Mouse (Mus musculus) kidney, postnatal 25 days (tissue): ENCODE results near the gene Il31ra.
A peak's percentile ranks its signal among the peaks of the same experiment; 100 is the strongest.

Source experiments
- DNase-seq, 2 experiments: peaks; one replicate each; pipeline ENCODE4 v3.0.0; 2021; ENCODE audit warnings: mixed read lengths in 2 of 2

The Il31ra gene

GRCm38 (mm10) chr13:112556501-112556900 lies 37.7 kb downstream of the Il31ra start:
- DNase-seq: peak in 1 of 2 experiments; percentile 35

- DNase-seq: no peak
Measured at GRCm38 (mm10) chr13:112553304-112553703, 40.9 kb downstream of the Il31ra start.

GRCm38 (mm10) chr13:112551641-112552548 lies 42.3 kb downstream of the Il31ra start:
- DNase-seq: no peak

GRCm38 (mm10) chr13:112541223-112541975 lies 52.8 kb downstream of the Il31ra start:
- no peak for DNase-seq

- DNase-seq: no peak
Measured at GRCm38 (mm10) chr13:112540616-112541015, 53.5 kb downstream of the Il31ra start.

- DNase-seq: no peak
Measured at GRCm38 (mm10) chr13:112537065-112537464, 57.1 kb downstream of the Il31ra start.

- no peak for DNase-seq
Measured at GRCm38 (mm10) chr13:112536611-112537010, 57.5 kb downstream of the Il31ra start.

GRCm38 (mm10) chr13:112533556-112533955 lies 60.6 kb downstream of the Il31ra start:
- peak; percentile 18 to 49 for DNase-seq

- DNase-seq: no peak
Measured at GRCm38 (mm10) chr13:112532235-112532634, 61.9 kb downstream of the Il31ra start.

GRCm38 (mm10) chr13:112529893-112530292 lies 64.3 kb downstream of the Il31ra start:
- peak; percentile 82 to 89 for DNase-seq

- peak; percentile 61 to 74 for DNase-seq
Measured at GRCm38 (mm10) chr13:112527186-112527585, 67.0 kb downstream of the Il31ra start.

- peak in 1 of 2 experiments; percentile 40 for DNase-seq
Measured at GRCm38 (mm10) chr13:112523346-112523970, 70.7 kb downstream of the Il31ra start.

- DNase-seq: no peak
Measured at GRCm38 (mm10) chr13:112522896-112523295, 71.3 kb downstream of the Il31ra start.

GRCm38 (mm10) chr13:112522261-112522660 lies 71.9 kb downstream of the Il31ra start:
- no peak for DNase-seq

- no peak for DNase-seq
Measured at GRCm38 (mm10) chr13:112514546-112514945, 79.6 kb downstream of the Il31ra start.

GRCm38 (mm10) chr13:112512824-112513223 lies 81.3 kb downstream of the Il31ra start:
- DNase-seq: no peak

GRCm38 (mm10) chr13:112511810-112512209 lies 82.3 kb downstream of the Il31ra start:
- DNase-seq: no peak

GRCm38 (mm10) chr13:112511261-112511660 lies 82.9 kb downstream of the Il31ra start:
- DNase-seq: peak; percentile 52 to 59

- no peak for DNase-seq
Measured at GRCm38 (mm10) chr13:112510437-112511212, 83.5 kb downstream of the Il31ra start.

- peak; percentile 57 to 70 for DNase-seq
Measured at GRCm38 (mm10) chr13:112509465-112509864, 84.7 kb downstream of the Il31ra start.

- DNase-seq: no peak
Measured at GRCm38 (mm10) chr13:112508487-112508886, 85.7 kb downstream of the Il31ra start.

GRCm38 (mm10) chr13:112507691-112508090 lies 86.5 kb downstream of the Il31ra start:
- peak in 1 of 2 experiments; percentile 31 for DNase-seq
